Mouse (Mus musculus): ENCODE measurements around the gene Atmin. TPM values are rescaled to one million over a fixed set of nuclear protein-coding genes. Genes with fewer than 3 reads are reported as not detected.

Gene Atmin
- polyA plus RNA-seq (2014; fragmentation: Illumina TruSeq; extraction: RNeasy Lipid Tissue Mini Kit (QIAGEN cat#74804); ENCODE audit: low read depth, low replicate concordance), result 2.6 TPM

DNA sequence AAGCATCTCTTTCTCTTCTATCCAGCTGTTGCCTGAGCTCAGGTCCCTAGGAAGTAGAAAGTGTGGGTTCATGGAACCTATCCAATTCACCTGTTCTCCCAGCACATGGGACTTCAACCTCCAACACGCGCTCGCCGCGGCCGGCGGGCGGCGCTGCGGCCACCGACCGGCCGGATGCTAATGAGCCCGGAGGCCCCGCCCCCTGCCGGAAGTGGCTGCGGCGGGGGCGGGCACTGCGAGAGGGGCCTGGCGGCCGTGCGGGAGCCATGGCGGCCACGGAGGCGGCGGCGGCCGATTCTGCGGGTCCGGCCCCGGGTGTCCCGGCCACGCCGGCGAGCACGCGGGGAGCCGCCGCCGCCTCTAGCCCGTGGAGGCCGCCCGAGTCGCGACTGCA, at the start of gene Atmin:
Gene Atmin (plus strand): TSS at position 233 of the 394 bp plus-strand sequence.

DNA sequence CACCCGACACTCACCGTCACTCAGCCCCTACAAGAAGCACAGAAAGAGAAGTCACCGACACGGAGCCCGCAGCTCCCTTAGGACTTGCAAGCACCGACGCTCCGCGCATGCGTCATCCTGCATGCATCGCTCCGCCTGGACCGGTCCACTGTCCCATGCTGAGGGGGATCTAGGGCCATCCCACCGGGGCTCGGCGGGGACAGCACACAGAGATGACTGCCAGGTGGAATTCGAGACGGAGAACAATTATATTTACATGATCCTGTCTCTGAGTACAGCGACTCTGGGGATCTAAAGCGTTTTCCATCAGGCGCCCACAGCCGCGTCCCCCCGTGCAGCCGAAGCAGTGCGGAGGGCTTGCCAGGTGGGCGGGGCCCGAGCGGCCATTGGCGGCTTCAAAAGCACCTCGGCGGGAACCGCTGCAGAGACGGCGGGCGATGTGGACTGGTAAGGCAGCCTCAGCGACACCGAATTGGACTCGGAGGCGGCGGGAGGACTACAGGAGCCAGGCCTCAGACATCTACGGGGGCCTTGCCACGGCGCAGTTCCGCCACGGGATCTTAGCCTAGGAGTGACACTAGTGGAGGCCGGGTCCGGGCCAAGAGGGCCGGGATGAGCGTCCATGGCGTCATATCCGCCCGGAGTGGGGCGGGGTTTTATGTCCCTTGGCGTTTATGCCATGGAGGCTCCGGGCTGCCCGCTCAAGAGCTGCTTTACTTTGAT, 21.7 kb upstream of the Atmin start, which contains the start of the genes Cmc2 and Cenpn:
Gene Cmc2 (minus strand): TSS at position 119 of the 723 bp plus-strand sequence.
Gene Cenpn (plus strand): TSS at position 394 of the 723 bp plus-strand sequence.

DNA sequence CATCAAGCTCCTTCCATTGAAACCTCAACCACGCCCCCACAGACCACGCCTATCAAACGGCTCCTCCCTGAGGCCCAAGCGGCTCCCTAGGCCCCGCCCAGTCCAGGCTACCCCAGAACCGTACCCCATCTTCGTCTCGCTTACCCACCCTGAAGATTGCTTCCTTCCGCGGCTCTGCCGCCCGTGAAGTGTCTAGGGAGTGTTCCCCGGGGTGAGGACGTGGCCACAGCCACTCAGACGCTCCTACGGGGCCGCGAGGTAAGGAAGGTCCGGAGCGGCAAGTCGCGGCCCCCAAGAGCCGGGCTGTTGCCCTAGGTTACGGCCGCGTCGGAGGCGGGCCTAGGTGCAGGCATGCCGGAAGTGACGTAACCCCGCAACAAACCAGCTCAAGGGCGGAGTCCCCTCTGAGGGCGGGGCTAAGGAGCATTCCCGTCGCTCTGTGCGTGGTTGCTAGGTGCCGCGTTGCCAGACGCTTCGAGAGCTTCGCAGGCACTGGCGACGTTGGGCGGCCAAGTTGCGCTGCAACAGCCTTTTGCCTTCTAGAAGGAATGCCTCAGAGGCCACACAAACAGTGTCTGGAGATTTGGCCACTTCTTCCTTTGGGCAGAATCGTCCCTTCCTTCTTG, 35.6 kb downstream of the Atmin start, which contains the start of gene 1700030J22Rik:
Gene 1700030J22Rik (minus strand): TSS at position 329 of the 626 bp plus-strand sequence.

DNA sequence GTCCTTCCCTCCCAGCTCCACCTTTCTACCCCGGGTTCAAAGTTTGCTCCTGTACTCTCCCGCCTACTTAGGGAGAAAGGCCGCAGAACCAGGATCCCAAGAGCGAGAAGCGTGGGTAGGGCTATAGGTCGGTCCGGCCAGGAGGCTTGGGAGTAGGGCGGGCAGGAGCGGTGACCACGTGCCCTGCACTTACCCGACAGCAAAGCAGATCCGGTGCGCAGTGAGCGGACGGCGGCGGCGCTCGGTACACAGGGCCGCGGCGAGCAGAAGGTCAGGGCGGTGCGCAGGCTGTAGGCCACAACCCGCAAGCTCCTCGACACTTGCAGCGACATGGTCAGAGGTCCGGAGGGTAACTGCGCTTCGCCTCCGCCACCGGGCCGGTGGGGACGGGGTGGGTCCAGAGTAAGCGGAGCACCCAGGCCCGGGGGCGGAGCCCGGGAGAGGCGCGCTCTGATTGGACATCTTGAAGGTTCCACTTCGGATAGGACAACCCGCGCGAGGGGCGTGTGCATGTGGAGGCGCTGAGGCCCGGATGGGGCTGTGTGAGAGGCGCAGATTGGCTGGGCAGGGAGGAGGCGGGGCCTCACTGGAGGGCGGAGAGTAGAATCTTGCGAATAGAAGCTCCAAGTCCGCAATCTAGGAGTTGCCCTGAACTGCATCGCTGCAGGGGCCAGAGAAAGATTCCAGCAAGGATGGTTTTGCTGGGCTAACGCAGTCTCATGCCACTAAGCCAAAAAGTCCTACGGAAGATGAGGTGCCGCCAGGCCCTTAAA, 50.1 kb downstream of the Atmin start, which contains the start of gene Gcsh:
Gene Gcsh (minus strand): TSS at position 443 of the 773 bp plus-strand sequence.

Other genes starting within 250 kb of the Atmin start
- gene Cdyl2, start 210.4 kb upstream of the Atmin start, polyA plus RNA-seq (2014; fragmentation: Illumina TruSeq; extraction: RNeasy Lipid Tissue Mini Kit (QIAGEN cat#74804); ENCODE audit: low read depth, low replicate concordance), result not detected
- 3.8 TPM for gene Cmc2, start 21.9 kb upstream of the Atmin start, polyA plus RNA-seq (2014; fragmentation: Illumina TruSeq; extraction: RNeasy Lipid Tissue Mini Kit (QIAGEN cat#74804); ENCODE audit: low read depth, low replicate concordance)
- 0.48 TPM for gene Cenpn, start 21.7 kb upstream of the Atmin start, polyA plus RNA-seq (2014; fragmentation: Illumina TruSeq; extraction: RNeasy Lipid Tissue Mini Kit (QIAGEN cat#74804); ENCODE audit: low read depth, low replicate concordance)
- 0.13 TPM for gene 1700030J22Rik, start 35.6 kb downstream of the Atmin start, polyA plus RNA-seq (2014; fragmentation: Illumina TruSeq; extraction: RNeasy Lipid Tissue Mini Kit (QIAGEN cat#74804); ENCODE audit: low read depth, low replicate concordance)
- 236 TPM for gene Gcsh, start 50.1 kb downstream of the Atmin start, polyA plus RNA-seq (2014; fragmentation: Illumina TruSeq; extraction: RNeasy Lipid Tissue Mini Kit (QIAGEN cat#74804); ENCODE audit: low read depth, low replicate concordance)
- gene Pkd1l2, start 139.1 kb downstream of the Atmin start, polyA plus RNA-seq (2014; fragmentation: Illumina TruSeq; extraction: RNeasy Lipid Tissue Mini Kit (QIAGEN cat#74804); ENCODE audit: low read depth, low replicate concordance), result not detected
- 2.9 TPM for gene Bco1, start 152.5 kb downstream of the Atmin start, polyA plus RNA-seq (2014; fragmentation: Illumina TruSeq; extraction: RNeasy Lipid Tissue Mini Kit (QIAGEN cat#74804); ENCODE audit: low read depth, low replicate concordance)
- 0.87 TPM for gene Gan, start 214.7 kb downstream of the Atmin start, polyA plus RNA-seq (2014; fragmentation: Illumina TruSeq; extraction: RNeasy Lipid Tissue Mini Kit (QIAGEN cat#74804); ENCODE audit: low read depth, low replicate concordance)